Mouse (Mus musculus) heart, embryonic 15.5 days (tissue): Measurements from ENCODE around the gene Ptpre. TPM values are rescaled to one million over a fixed set of nuclear protein-coding genes. Genes with fewer than 3 reads are reported as not detected.

ENCODE experiments used
- ATAC-seq: fragments of 200-750 bp; cut with Nextera tagmentation; replicated peaks from 2 replicates; pipeline ENCODE4 v1.8.0; 2017; ENCODE audit warnings: low read depth, moderate TSS enrichment; ENCODE audit not compliant: insufficient number of reproducible peaks, insufficient read depth, low FRiP score
- H3K27ac ChIP-seq: fragments of 300-500 bp; sonication (generic); 2 replicates; pipeline ENCODE4 v1.5.1; 2015; ENCODE audit warnings: mild to moderate bottlenecking, inconsistent platforms
- H3K27me3 ChIP-seq: fragments of 300-500 bp; sonication (generic); 2 replicates; pipeline ENCODE4 v1.6.1; 2015; ENCODE audit warnings: inconsistent platforms
- H3K36me3 ChIP-seq: fragments of 300-500 bp; sonication (generic); 2 replicates; pipeline ENCODE4 v1.6.1; 2015; ENCODE audit warnings: mild to moderate bottlenecking, inconsistent platforms
- H3K4me1 ChIP-seq: fragments of 300-500 bp; sonication (generic); replicated peaks from 2 replicates; pipeline ENCODE4 v1.6.1; 2015; ENCODE audit warnings: inconsistent platforms
- H3K4me2 ChIP-seq: fragments of 300-500 bp; sonication (generic); 2 replicates; pipeline ENCODE4 v1.6.1; 2015; ENCODE audit warnings: inconsistent platforms, mild to moderate bottlenecking, moderate library complexity
- H3K4me3 ChIP-seq: fragments of 300-500 bp; sonication (generic); 2 replicates; pipeline ENCODE4 v1.5.1; 2015; ENCODE audit warnings: mild to moderate bottlenecking, inconsistent platforms
- H3K9ac ChIP-seq: fragments of 300-500 bp; sonication (generic); 2 replicates; pipeline ENCODE4 v1.6.1; 2015; ENCODE audit warnings: mild to moderate bottlenecking, inconsistent platforms
- H3K9me3 ChIP-seq: fragments of 300-500 bp; sonication (generic); replicated peaks from 2 replicates; pipeline ENCODE4 v1.6.1; 2016; ENCODE audit warnings: inconsistent platforms
- WGBS: fragments of 180-500 bp; shearing (Covaris S2); methylation state at CpG from one replicate; pipeline ENCODE4 v1.1.7; 2015; ENCODE audit warnings: mixed read lengths; 5-methylcytosine and 5-hydroxymethylcytosine counted together
- polyA plus RNA-seq: library from polyadenylated mRNA; unstranded; fragments of >200 nt; fragmentation: Nextera tagmentation; extraction: Ambion mirVana; gene quantifications from 2 replicates; pipeline ENCODE4 v1.2.1, GENCODE M21; 2015

Gene Ptpre
- polyA plus RNA-seq, 1 experiment from 2014 or later, result 2.1 TPM

- peak; percentile 69 for ATAC-seq
- Histone ChIP-seq H3K4me3 (no peak overlapping the region), H3K9ac (no peak overlapping the region), H3K27ac (peak overlapping the region; percentile 59), H3K9me3 (no peaks in the 10 kb centered on the region), H3K36me3 (no peaks in the 10 kb centered on the region), H3K4me2 (peak overlapping the region; percentile 46), H3K4me1 (peaks cover 53% of the 10 kb centered on the region), H3K27me3 (peaks cover 24% of the 10 kb centered on the region)
- WGBS, result 10% methylated on average over 9 of the region's 9 CpGs
These were observed 59.7 kb downstream of the Ptpre start for GRCm38 (mm10) chr7:135597006-135597405.

GRCm38 (mm10) chr7:135597604-135598289 lies 60.5 kb downstream of the Ptpre start:
- Histone ChIP-seq H3K4me3 (no peak overlapping the region), H3K4me1 (peaks cover 55% of the 10 kb centered on the region), H3K9me3 (no peaks in the 10 kb centered on the region), H3K36me3 (no peaks in the 10 kb centered on the region), H3K27me3 (peaks cover 16% of the 10 kb centered on the region), H3K27ac (peak overlapping the region; percentile 59), H3K9ac (no peak overlapping the region), H3K4me2 (peak overlapping the region; percentile 46; the same call in 1 of the 2 replicates)
- 36% methylated on average over 12 of the region's 12 CpGs for WGBS
- no peak for ATAC-seq

GRCm38 (mm10) chr7:135598303-135598855 lies 61.1 kb downstream of the Ptpre start:
- Histone ChIP-seq H3K9ac (no peak overlapping the region), H3K27ac (peak overlapping the region; percentile 59)

GRCm38 (mm10) chr7:135600076-135600475 lies 62.8 kb downstream of the Ptpre start:
- H3K9ac ChIP-seq, result no peak overlapping the region
- H3K4me1 ChIP-seq, result peaks cover 58% of the 10 kb centered on the region

More at GRCm38 (mm10) chr7:135598303-135598855, 61.1 kb downstream of the Ptpre start:
- ATAC-seq, result no peak
- peaks cover 14% of the 10 kb centered on the region for H3K27me3 ChIP-seq
- 54% methylated on average over 7 of the region's 7 CpGs for WGBS
- peaks cover 62% of the 10 kb centered on the region for H3K4me1 ChIP-seq
- no peak overlapping the region for H3K4me2 ChIP-seq
- H3K36me3 ChIP-seq, result no peaks in the 10 kb centered on the region
- no peak overlapping the region for H3K4me3 ChIP-seq
- no peaks in the 10 kb centered on the region for H3K9me3 ChIP-seq

GRCm38 (mm10) chr7:135601607-135602006 lies 64.3 kb downstream of the Ptpre start:
- no peaks in the 10 kb centered on the region for H3K36me3 ChIP-seq
- 41% methylated on average over 8 of the region's 8 CpGs for WGBS
- H3K9ac ChIP-seq, result no peak overlapping the region
- no peaks in the 10 kb centered on the region for H3K9me3 ChIP-seq
- ATAC-seq, result no peak
- H3K4me3 ChIP-seq, result no peak overlapping the region
- no peak overlapping the region for H3K27ac ChIP-seq
- no peaks in the 10 kb centered on the region for H3K27me3 ChIP-seq
- no peak overlapping the region for H3K4me2 ChIP-seq
- peaks cover 52% of the 10 kb centered on the region for H3K4me1 ChIP-seq

More at GRCm38 (mm10) chr7:135600076-135600475, 62.8 kb downstream of the Ptpre start:
- no peak for ATAC-seq
- Histone ChIP-seq H3K4me3 (no peak overlapping the region), H3K27ac (no peak overlapping the region), H3K4me2 (no peak overlapping the region), H3K27me3 (peaks cover 12% of the 10 kb centered on the region), H3K9me3 (no peaks in the 10 kb centered on the region), H3K36me3 (no peaks in the 10 kb centered on the region)
- 64% methylated on average over 3 of the region's 3 CpGs for WGBS

- no peak for ATAC-seq
- no peak overlapping the region for H3K4me3 ChIP-seq
- no peaks in the 10 kb centered on the region for H3K9me3 ChIP-seq
- peaks cover 45% of the 10 kb centered on the region for H3K4me1 ChIP-seq
- no peak overlapping the region for H3K27ac ChIP-seq
- no peaks in the 10 kb centered on the region for H3K27me3 ChIP-seq
- 84% methylated on average over 6 of the region's 6 CpGs for WGBS
- no peaks in the 10 kb centered on the region for H3K36me3 ChIP-seq
- no peak overlapping the region for H3K4me2 ChIP-seq
- H3K9ac ChIP-seq, result no peak overlapping the region
These were observed 65.0 kb downstream of the Ptpre start for GRCm38 (mm10) chr7:135602265-135602664.

GRCm38 (mm10) chr7:135602881-135603523 lies 65.7 kb downstream of the Ptpre start:
- Histone ChIP-seq H3K27me3 (no peaks in the 10 kb centered on the region), H3K4me1 (peaks cover 38% of the 10 kb centered on the region), H3K4me2 (no peak overlapping the region), H3K9me3 (no peaks in the 10 kb centered on the region), H3K9ac (no peak overlapping the region), H3K4me3 (no peak overlapping the region), H3K36me3 (no peaks in the 10 kb centered on the region), H3K27ac (peak overlapping the region; percentile 43)
- 40% methylated on average over 5 of the region's 5 CpGs for WGBS
- no peak for ATAC-seq

GRCm38 (mm10) chr7:135605002-135605803 lies 67.9 kb downstream of the Ptpre start:
- H3K4me3 ChIP-seq, result peak overlapping the region; percentile 18
- H3K27me3 ChIP-seq, result no peaks in the 10 kb centered on the region
- H3K4me1 ChIP-seq, result peaks cover 37% of the 10 kb centered on the region
- H3K36me3 ChIP-seq, result no peaks in the 10 kb centered on the region
- 33% methylated on average over 15 of the region's 15 CpGs for WGBS
- H3K27ac ChIP-seq, result peak overlapping the region; percentile 79
- ATAC-seq, result peak; percentile 81
- H3K9ac ChIP-seq, result no peak overlapping the region
- H3K4me2 ChIP-seq, result peak overlapping the region; percentile 49
- no peaks in the 10 kb centered on the region for H3K9me3 ChIP-seq

- H3K27ac ChIP-seq, result peak overlapping the region; percentile 79
- H3K36me3 ChIP-seq, result no peaks in the 10 kb centered on the region
- no peak overlapping the region for H3K9ac ChIP-seq
- H3K9me3 ChIP-seq, result no peaks in the 10 kb centered on the region
- 78% methylated on average over 6 of the region's 6 CpGs for WGBS
- no peaks in the 10 kb centered on the region for H3K27me3 ChIP-seq
- ATAC-seq, result no peak
- H3K4me2 ChIP-seq, result no peak overlapping the region
- H3K4me1 ChIP-seq, result peaks cover 40% of the 10 kb centered on the region
- H3K4me3 ChIP-seq, result no peak overlapping the region
These were observed 68.5 kb downstream of the Ptpre start for GRCm38 (mm10) chr7:135605804-135606072.

- no peaks in the 10 kb centered on the region for H3K36me3 ChIP-seq
- H3K9me3 ChIP-seq, result no peaks in the 10 kb centered on the region
- H3K27ac ChIP-seq, result 0 out of 2 replicates have a peak overlapping the region, but pooled peaks have one; percentile 39
- H3K4me1 ChIP-seq, result peaks cover 26% of the 10 kb centered on the region
- no peak overlapping the region for H3K9ac ChIP-seq
- WGBS, result 46% methylated on average over 4 of the region's 4 CpGs
- H3K4me3 ChIP-seq, result no peak overlapping the region
- no peak overlapping the region for H3K4me2 ChIP-seq
- peak; percentile 52; the same call in 1 of the 2 replicates for ATAC-seq
- H3K27me3 ChIP-seq, result no peaks in the 10 kb centered on the region
These were observed 70.9 kb downstream of the Ptpre start for GRCm38 (mm10) chr7:135608208-135608607.

- Histone ChIP-seq H3K4me2 (no peak overlapping the region), H3K27ac (peak overlapping the region; percentile 39; the same call in 1 of the 2 replicates), H3K9me3 (no peaks in the 10 kb centered on the region), H3K36me3 (no peaks in the 10 kb centered on the region), H3K4me3 (no peak overlapping the region), H3K27me3 (no peaks in the 10 kb centered on the region), H3K4me1 (peaks cover 23% of the 10 kb centered on the region), H3K9ac (no peak overlapping the region)
- ATAC-seq, result no peak
- WGBS, result 46% methylated on average over 3 of the region's 3 CpGs
These were observed 71.7 kb downstream of the Ptpre start for GRCm38 (mm10) chr7:135609028-135609427.
